Mouse (Mus musculus) embryonic facial prominence, embryonic 12.5 days (tissue): ENCODE results near the gene Taf1d. TPM values are rescaled to one million over a fixed set of nuclear protein-coding genes. Genes with fewer than 3 reads are reported as not detected.
A peak's percentile ranks its signal among the peaks of the same experiment; 100 is the strongest.
"Not testable (repeated sequence)": the region's sequence is repeated elsewhere in the genome, so short reads cannot be mapped to it uniquely, and the experiment has no call there.

Experiments
- ATAC-seq: fragments of 200-750 bp; cut with Nextera tagmentation; 2 replicates; pipeline ENCODE4 v1.8.0; 2017; ENCODE audit not compliant: insufficient number of reproducible peaks, insufficient read depth, low FRiP score, low TSS enrichment
- H3K27ac ChIP-seq: fragments of 300-500 bp; sonication (generic); 2 replicates; pipeline ENCODE4 v1.5.1; 2016; ENCODE audit warnings: mild to moderate bottlenecking
- H3K27me3 ChIP-seq: fragments of 300-500 bp; sonication (generic); 2 replicates; pipeline ENCODE4 v1.6.1; 2016; ENCODE audit warnings: mild to moderate bottlenecking, moderate library complexity
- H3K36me3 ChIP-seq: fragments of 300-500 bp; sonication (generic); 2 replicates; pipeline ENCODE4 v1.6.1; 2016; ENCODE audit warnings: mild to moderate bottlenecking
- H3K4me1 ChIP-seq: fragments of 300-500 bp; sonication (generic); 2 replicates; pipeline ENCODE4 v1.6.1; 2016
- H3K4me2 ChIP-seq: fragments of 300-500 bp; sonication (generic); replicated peaks from 2 replicates; pipeline ENCODE4 v1.6.1; 2016; ENCODE audit warnings: mild to moderate bottlenecking, moderate library complexity
- H3K4me3 ChIP-seq: fragments of 300-500 bp; sonication (generic); 2 replicates; pipeline ENCODE4 v1.5.1; 2016; ENCODE audit warnings: mild to moderate bottlenecking
- H3K9ac ChIP-seq: fragments of 300-500 bp; sonication (generic); 2 replicates; pipeline ENCODE4 v1.6.1; 2016; ENCODE audit warnings: mild to moderate bottlenecking, moderate library complexity
- H3K9me3 ChIP-seq: fragments of 300-500 bp; sonication (generic); 2 replicates; pipeline ENCODE4 v1.6.1; 2016; ENCODE audit warnings: mild to moderate bottlenecking, moderate library complexity
- WGBS: fragments of 180-500 bp; shearing (Covaris S2); methylation state at CpG from one replicate; pipeline ENCODE4 v1.1.7; 2016; 5-methylcytosine and 5-hydroxymethylcytosine counted together
- polyA plus RNA-seq: library from polyadenylated mRNA; unstranded; fragments of >200 nt; fragmentation: Nextera tagmentation; extraction: Ambion mirVana; gene quantifications from 2 replicates; pipeline ENCODE4 v1.2.1, GENCODE M21; 2016

Gene Taf1d
- polyA plus RNA-seq, 1 experiment from 2014 or later = 81.6 TPM

DNA sequence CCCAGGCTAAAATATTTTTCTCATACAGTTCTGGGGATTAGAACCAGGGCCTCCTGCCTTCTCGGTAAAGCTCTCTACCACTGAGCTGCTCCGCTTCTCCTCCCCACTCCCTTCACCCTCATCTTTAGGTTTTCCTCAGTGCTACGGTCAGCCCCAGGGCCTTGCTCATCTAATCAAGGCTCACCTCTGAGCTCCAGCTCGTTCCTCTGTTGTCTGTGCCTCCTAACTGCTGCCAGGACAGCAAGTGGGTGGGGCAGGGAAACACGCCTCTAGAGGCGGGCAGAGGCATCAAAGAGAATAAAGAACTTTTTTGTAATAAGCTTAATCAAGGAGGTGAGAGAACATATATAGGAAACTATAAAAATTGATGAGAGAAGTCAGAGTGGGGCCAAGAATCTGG, 18.2 kb upstream of the Taf1d start:
- 54% methylated on average over 6 of the region's 6 CpGs for WGBS
- H3K9me3 ChIP-seq = no peaks in the 10 kb centered on the region
- no peaks in the 10 kb centered on the region for H3K27me3 ChIP-seq
- 0 out of 2 replicates have a peak, but pooled peaks cover 5% of the 10 kb centered on the region for H3K36me3 ChIP-seq
- H3K27ac ChIP-seq = no peak overlapping the region
- no peaks in the 10 kb centered on the region for H3K4me1 ChIP-seq
- ATAC-seq = no peak
- no peak overlapping the region for H3K4me3 ChIP-seq
- no peak overlapping the region for H3K4me2 ChIP-seq
- H3K9ac ChIP-seq = no peak overlapping the region

DNA sequence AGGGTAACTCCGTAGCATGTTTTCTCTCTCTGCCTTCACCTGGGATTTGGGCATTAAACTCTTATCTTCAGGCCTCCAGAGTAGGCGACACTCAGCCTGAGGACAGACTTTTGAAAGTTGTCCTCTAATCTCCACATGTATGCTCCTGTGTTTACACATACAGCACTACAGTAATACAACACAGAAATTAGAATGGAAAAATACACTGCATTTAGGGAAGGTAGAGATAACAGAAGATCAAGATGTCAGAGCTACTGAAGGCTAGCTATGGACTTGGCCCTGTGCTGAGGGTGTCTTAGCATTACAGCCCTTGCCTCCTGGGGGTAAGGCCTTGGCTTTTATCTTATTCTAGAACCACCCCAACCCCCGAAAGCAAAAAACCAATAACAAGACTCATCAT, 17.6 kb upstream of the Taf1d start:
- Histone ChIP-seq H3K9ac (no peak overlapping the region), H3K4me1 (no peaks in the 10 kb centered on the region), H3K9me3 (no peaks in the 10 kb centered on the region), H3K4me3 (no peak overlapping the region), H3K27ac (no peak overlapping the region), H3K4me2 (no peak overlapping the region), H3K36me3 (0 out of 2 replicates have a peak, but pooled peaks cover 5% of the 10 kb centered on the region), H3K27me3 (no peaks in the 10 kb centered on the region)
- ATAC-seq = no peak
- 92% methylated on average over 3 of the region's 3 CpGs for WGBS

DNA sequence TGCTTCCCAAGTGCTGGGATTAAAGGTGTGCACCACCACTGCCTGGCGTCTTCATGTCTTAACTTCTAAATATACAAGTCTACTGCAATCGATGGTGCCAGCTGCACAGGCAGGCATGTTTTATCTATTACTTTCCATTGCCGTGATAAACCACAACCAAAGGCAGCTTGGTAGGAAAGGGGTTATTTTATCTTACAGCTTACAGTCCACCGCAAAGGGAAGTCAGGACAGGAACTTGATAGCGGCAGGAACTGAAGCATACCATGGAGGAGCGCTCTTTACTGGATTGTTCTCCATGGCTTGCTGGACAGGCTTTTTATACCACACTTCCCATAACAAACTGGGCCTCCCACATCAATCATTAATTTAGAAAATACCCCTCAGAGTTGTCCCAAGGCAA, 16.8 kb upstream of the Taf1d start:
- Histone ChIP-seq H3K9ac (no peak overlapping the region), H3K4me2 (no peak overlapping the region), H3K36me3 (peaks cover 9% of the 10 kb centered on the region; the same call in 1 of the 2 replicates), H3K27ac (no peak overlapping the region), H3K4me3 (no peak overlapping the region), H3K9me3 (no peaks in the 10 kb centered on the region), H3K27me3 (no peaks in the 10 kb centered on the region), H3K4me1 (no peaks in the 10 kb centered on the region)
- 85% methylated on average over 6 of the region's 6 CpGs for WGBS
- ATAC-seq = no peak

DNA sequence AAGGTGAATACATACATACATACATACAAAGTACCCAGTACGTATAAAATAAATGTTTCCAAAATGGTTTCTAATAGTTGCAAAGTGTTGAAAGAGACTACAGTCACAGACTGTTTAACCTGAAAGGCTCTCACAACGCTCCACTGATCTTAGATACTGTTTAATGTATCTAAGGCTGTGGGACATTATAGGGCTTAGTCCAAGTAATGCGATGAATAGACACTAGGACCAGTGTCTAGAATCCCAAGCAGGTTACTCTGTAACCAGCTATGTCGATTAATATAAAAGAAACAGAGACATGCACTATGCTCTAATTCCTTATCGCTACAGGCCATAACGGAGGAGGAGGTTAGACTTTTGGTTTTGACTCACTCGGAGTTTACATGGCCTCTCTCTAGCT, 8.9 kb upstream of the Taf1d start:
- H3K4me1 ChIP-seq = no peaks in the 10 kb centered on the region
- no peak overlapping the region for H3K27ac ChIP-seq
- H3K4me2 ChIP-seq = no peak overlapping the region
- no peaks in the 10 kb centered on the region for H3K9me3 ChIP-seq
- H3K4me3 ChIP-seq = no peak overlapping the region
- no peak for ATAC-seq
- no peak overlapping the region for H3K9ac ChIP-seq
- 89% methylated on average over 7 of the region's 7 CpGs for WGBS
- H3K36me3 ChIP-seq = peaks cover 3% of the 10 kb centered on the region; the same call in 1 of the 2 replicates
- H3K27me3 ChIP-seq = no peaks in the 10 kb centered on the region

DNA sequence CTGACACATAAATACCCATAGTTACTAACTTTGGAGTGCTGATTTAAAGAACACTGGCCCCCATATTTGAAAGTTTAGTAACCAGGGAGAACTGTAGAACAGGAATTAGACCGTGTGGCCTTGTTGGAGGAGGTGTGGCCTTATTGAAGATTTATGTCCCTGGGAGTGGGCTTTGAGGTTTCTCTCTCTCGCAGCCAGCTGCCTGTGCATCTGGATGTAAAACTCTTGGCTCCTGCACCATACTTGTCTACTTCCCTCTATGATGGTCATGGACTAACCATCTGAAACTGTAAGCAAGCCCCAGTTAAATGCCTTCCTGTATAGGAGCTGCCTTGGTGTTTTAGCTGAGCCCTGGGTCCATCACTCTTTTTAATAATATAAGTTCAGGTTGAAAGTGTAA, 7.6 kb upstream of the Taf1d start:
- H3K9ac ChIP-seq = no peak overlapping the region
- no peaks in the 10 kb centered on the region for H3K27me3 ChIP-seq
- H3K4me3 ChIP-seq = no peak overlapping the region
- no peaks in the 10 kb centered on the region for H3K4me1 ChIP-seq
- no peaks in the 10 kb centered on the region for H3K9me3 ChIP-seq
- peaks cover 3% of the 10 kb centered on the region; the same call in 1 of the 2 replicates for H3K36me3 ChIP-seq
- no peak for ATAC-seq
- no peak overlapping the region for H3K27ac ChIP-seq
- no peak overlapping the region for H3K4me2 ChIP-seq
- WGBS = 61% methylated on average over 2 of the region's 2 CpGs

DNA sequence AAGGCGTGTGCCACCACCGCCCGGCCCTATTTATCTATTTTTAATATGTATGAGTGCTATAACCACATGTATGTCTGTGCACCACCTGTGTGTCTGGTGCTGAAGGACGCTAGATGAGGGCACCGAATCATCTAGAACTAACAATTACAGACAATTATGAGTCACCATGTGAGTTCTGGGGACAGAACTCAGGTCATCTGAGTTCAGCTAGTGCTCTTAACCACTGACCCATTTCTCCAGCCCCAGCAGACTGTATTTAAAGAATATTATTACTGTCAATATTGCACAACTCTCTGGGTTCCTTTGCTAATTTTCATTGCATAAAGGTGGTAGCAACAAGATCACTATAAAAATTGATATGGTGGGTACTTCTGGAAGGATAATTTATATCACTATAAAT, 6.0 kb upstream of the Taf1d start:
- Histone ChIP-seq H3K36me3 (no peaks in the 10 kb centered on the region), H3K9me3 (no peaks in the 10 kb centered on the region), H3K27ac (no peak overlapping the region), H3K27me3 (no peaks in the 10 kb centered on the region), H3K4me2 (no peak overlapping the region), H3K4me1 (no peaks in the 10 kb centered on the region), H3K9ac (no peak overlapping the region), H3K4me3 (no peak overlapping the region)
- WGBS = 79% methylated on average over 5 of the region's 5 CpGs
- no peak for ATAC-seq

DNA sequence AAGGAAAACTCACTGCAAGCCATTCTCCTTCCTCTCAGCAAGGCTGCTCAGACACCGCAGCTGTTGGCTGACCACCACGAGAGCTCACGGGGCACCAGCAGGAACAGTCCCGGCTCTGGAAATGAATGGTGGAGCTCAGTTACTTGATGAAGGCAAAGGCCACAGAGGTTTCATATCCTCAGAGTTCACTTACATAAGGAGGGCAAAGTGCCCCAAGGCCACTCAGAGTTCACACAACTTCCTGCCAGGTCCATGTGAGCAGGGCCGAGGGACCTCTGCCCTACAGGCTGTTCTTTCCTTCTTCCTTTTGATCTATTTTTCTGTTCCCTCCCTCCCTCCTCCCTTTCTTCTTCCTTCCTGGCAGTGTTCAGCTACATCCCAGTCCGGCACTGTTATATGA, 4.6 kb upstream of the Taf1d start:
- no peaks in the 10 kb centered on the region for H3K36me3 ChIP-seq
- no peaks in the 10 kb centered on the region for H3K9me3 ChIP-seq
- H3K27ac ChIP-seq = peak overlapping the region; percentile 30
- H3K4me1 ChIP-seq = no peaks in the 10 kb centered on the region
- no peak for ATAC-seq
- no peaks in the 10 kb centered on the region for H3K27me3 ChIP-seq
- 15% methylated on average over 6 of the region's 6 CpGs for WGBS
- no peak overlapping the region for H3K4me2 ChIP-seq
- no peak overlapping the region for H3K9ac ChIP-seq
- no peak overlapping the region for H3K4me3 ChIP-seq

DNA sequence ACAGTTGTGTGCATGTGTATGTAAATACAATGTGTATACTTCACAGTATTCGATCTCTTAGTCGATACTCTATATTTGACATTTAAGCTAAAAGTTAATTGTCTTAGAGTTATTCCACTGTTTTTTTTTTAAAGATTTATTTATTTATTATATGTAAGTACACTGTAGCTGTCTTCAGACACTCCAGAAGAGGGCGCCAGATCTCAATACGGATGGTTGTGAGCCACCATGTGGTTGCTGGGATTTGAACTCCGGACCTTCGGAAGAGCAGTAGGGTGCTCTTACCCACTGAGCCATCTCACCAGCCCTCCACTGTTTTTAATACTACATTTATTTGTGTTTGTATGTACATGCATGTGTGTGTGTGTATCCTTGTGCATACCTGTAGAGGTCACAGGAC, 4.0 kb upstream of the Taf1d start:
- H3K4me1 ChIP-seq, H3K36me3 ChIP-seq, H3K9ac ChIP-seq, H3K27ac ChIP-seq, H3K4me3 ChIP-seq, H3K4me2 ChIP-seq, H3K27me3 ChIP-seq, ATAC-seq, H3K9me3 ChIP-seq: not testable (repeated sequence)
- WGBS = 78% methylated on average over 6 of the region's 6 CpGs

DNA sequence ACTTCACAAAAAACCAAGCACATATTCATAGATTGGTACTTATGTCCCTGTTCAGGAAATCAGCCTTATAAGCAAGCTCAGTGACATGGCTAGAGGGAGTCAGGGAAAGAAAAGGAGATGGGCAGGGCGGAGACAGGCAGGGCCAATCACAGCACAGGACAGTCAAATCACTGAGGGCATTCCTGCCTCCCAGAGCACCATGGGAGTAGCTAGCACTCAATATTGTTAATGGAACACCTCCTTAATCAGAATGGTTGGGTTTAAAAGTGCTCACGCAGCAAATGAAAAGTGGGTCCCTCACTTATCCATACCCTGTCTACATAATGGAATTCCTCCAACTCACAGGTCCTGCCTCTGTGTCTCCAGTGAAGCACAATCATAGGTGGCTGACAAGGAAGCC, 3.1 kb upstream of the Taf1d start:
- H3K27me3 ChIP-seq = no peaks in the 10 kb centered on the region
- H3K4me3 ChIP-seq = no peak overlapping the region
- no peaks in the 10 kb centered on the region for H3K9me3 ChIP-seq
- no peaks in the 10 kb centered on the region for H3K36me3 ChIP-seq
- ATAC-seq = no peak
- 63% methylated on average over 2 of the region's 2 CpGs for WGBS
- H3K4me2 ChIP-seq = no peak overlapping the region
- H3K9ac ChIP-seq = no peak overlapping the region
- H3K27ac ChIP-seq = no peak overlapping the region
- H3K4me1 ChIP-seq = peaks cover 10% of the 10 kb centered on the region

DNA sequence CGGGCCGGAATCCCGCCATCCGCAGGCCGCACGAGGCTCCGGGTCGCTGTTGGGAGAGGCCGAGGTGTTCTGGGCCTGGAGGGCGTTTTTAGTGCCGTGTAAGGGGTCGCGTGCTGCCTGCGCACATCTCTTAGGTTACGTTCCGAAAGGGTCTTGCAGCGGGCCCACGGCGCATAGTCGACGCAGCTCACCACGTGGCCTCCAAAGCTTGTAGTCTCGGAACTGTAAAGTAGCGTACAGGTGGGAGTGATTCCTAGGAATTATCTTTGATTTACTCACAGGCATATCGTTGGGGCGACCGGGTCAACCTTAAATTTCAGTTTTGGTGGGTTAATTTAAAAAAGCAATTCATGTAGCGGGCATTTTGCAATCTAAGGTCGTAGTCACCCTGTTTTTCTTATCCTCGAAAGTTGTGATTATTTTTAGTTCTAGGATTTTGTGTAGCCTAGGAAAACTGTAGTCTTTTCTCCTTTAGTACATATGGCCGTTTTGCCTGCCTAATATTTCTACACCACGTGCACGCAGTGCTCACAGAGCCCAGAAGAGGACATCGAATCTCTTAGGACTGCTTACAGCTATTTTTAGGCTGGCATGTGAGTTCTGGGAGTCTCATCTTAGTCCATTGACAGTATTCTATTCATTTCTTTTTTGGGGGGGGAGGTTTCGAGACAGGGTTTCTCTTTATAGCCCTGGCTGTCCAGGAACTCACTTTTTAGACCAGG, 545 bp downstream of the Taf1d start, which contains the start of gene 4931406C07Rik:
Gene 4931406C07Rik (minus strand): TSS at position 51 of the 722 bp plus-strand sequence.
- WGBS = under 1% methylated on average over 35 of the region's 35 CpGs

DNA sequence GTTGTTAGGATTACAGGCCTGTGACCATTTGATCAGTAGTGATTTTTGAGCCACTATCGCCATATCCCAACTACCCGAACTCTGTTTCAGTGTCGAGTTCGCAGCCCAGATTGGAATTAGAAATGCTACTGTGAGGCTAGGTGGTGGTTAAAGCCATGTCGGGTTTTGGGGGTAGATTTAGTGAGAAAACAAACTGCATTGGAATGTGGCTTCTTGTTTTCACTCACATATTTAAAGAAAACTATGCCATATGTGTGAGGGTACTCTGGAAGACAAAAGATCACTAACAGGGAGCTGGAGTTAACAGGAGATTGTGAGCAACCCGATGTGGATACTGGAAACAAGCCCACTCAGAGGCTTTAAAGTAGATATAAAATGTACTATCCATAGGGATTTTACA, 1.2 kb downstream of the Taf1d start:
- 6% methylated on average over 6 of the region's 6 CpGs for WGBS
- ATAC-seq = no peak
- peak overlapping the region; percentile 80 for H3K4me3 ChIP-seq
- peak overlapping the region; percentile 79 for H3K4me2 ChIP-seq
- H3K27ac ChIP-seq = no peak overlapping the region
- no peaks in the 10 kb centered on the region for H3K9me3 ChIP-seq
- peaks cover 20% of the 10 kb centered on the region for H3K4me1 ChIP-seq
- peaks cover 36% of the 10 kb centered on the region for H3K36me3 ChIP-seq
- no peaks in the 10 kb centered on the region for H3K27me3 ChIP-seq
- H3K9ac ChIP-seq = peak overlapping the region; percentile 95

More for the DNA sequence above, 545 bp downstream of the Taf1d start, which contains the start of gene 4931406C07Rik:
- Histone ChIP-seq H3K9me3 (no peaks in the 10 kb centered on the region), H3K27ac (peak within 1 kb of the TSS; percentile 93), H3K4me1 (peaks cover 20% of the 10 kb centered on the region), H3K9ac (peak within 1 kb of the TSS; percentile 95), H3K27me3 (no peaks in the 10 kb centered on the region), H3K4me2 (peak within 1 kb of the TSS; percentile 79), H3K36me3 (peaks cover 29% of the 10 kb centered on the region), H3K4me3 (peak within 1 kb of the TSS; percentile 80)
- peak; percentile 80 for ATAC-seq

DNA sequence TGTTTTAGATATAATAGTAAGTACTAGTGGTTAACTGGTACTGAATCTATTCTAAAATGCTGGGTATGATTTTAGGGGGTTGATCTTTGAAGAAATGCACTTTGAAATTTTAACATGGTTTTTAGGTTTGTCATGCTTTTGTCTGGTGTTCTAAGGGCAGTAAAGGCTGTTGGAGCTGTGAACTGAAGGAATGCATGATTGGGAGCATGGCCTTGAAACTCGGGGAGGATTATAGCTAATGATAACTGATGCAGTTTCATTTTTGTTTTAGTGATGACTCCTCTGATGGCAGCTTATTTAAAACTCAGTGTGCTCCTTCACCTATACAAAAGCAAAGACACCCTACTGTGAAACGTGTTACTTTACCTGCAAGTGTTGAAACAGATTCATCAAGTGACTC, 2.2 kb downstream of the Taf1d start:
- Histone ChIP-seq H3K9ac (no peak overlapping the region), H3K4me2 (peak overlapping the region; percentile 79), H3K27me3 (no peaks in the 10 kb centered on the region), H3K27ac (no peak overlapping the region), H3K4me3 (no peak overlapping the region), H3K9me3 (no peaks in the 10 kb centered on the region), H3K36me3 (peaks cover 43% of the 10 kb centered on the region), H3K4me1 (peaks cover 20% of the 10 kb centered on the region)
- WGBS = 52% methylated on average over 2 of the region's 2 CpGs
- no peak for ATAC-seq
